Mouse (Mus musculus): ENCODE results near the gene Slc16a5.

The Slc16a5 gene

DNA sequence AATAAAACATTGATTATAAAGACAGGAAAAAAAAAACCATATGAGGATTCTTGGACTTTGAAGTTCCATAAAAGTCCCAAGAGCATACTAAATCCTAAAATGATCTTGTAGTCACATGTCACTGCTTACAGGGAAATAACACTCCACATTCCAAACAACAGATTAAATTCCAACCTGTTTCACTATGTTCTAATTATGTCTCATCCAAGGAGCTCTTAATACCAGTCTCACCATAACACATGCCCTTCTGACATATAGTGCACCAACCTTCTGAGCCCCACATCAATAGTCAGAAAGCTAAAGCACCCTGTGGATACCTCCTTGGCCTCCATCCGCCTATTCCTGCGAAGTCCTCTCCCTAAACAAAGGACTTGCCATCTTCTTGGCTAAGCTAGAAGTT lies 57.9 kb downstream of the Slc16a5 start:
- no peak for DNase-seq

DNA sequence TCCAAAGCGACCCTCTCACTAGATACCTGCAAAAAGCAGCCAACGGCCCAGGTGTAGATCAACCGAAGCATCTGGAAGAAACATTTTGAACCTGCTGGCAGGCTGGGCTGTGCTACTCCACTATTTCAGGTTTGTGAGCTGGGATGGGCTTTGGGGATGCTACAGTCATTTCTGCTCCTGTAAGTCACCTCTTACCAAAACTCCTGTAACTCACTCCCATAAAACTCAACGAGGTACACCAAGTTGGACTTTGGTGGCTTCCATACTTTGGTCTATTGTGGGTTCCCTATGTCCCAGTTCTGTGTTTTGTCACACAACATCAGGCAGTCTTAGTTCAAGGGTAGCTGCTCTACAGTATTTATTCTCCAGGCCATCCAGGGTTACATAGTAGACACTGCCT lies 58.8 kb downstream of the Slc16a5 start:
- no peak for DNase-seq

- DNase-seq = no peak
Observed at GRCm38 (mm10) chr11:115522238-115522637, 60.0 kb downstream of the Slc16a5 start.

DNA sequence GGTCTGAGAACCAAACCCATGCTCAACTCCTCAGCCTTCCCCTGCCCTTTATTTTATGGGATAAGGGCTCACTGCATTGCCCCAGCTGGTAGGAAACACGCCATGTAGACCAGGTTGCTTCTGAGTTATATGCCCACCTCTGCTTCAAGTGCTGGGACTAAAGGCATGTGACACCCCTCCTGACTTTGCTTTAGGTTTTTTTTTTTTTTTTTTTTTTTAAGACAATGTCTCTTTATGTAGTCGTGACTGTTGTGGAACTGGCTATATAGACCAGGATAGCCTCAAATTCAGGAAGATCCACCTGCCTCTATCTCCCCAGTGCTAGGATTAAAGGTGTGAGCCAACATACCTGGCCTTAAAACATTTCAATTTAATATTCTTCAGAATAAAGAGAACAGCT lies 60.4 kb downstream of the Slc16a5 start:
- DNase-seq = no peak

Measured in right cerebral cortex, postnatal 25 days (tissue).